Mouse (Mus musculus) testis, adult 2 months (tissue): Measurements from ENCODE around the gene 9130230L23Rik.

ENCODE experiments used
- CTCF ChIP-seq: fragments of 200-500 bp; IDR thresholded peaks from 2 replicates; pipeline ENCODE4 v1.5.1; 2012; ENCODE audit warnings: low read depth, mild to moderate bottlenecking, inconsistent platforms, low read length, moderate library complexity; ENCODE audit not compliant: control insufficient read depth, insufficient read depth, insufficient replicate concordance
- POLR2A ChIP-seq: fragments of 200-500 bp; IDR thresholded peaks from 2 replicates; pipeline ENCODE4 v1.6.1; 2012; ENCODE audit warnings: low read depth, mild to moderate bottlenecking, inconsistent platforms, low read length, moderate library complexity; ENCODE audit not compliant: control insufficient read depth

GRCm38 (mm10) chr5:65963291-65963690, 40.8 kb downstream of the 9130230L23Rik start:
- TF ChIP-seq CTCF = no peak
- TF ChIP-seq POLR2A = no peak
